Mouse (Mus musculus) mammary gland, adult 2 months (tissue): Measurements from ENCODE around the gene Unc80. TPM values are rescaled to one million over a fixed set of nuclear protein-coding genes. Genes with fewer than 3 reads are reported as not detected.

Experiments
- polyA plus RNA-seq: library from polyadenylated mRNA; depleted of rRNA; stranded (reverse); fragments of >200 nt; gene quantifications from 2 replicates; pipeline ENCODE4 v1.2.3, GENCODE M21; 2012; ENCODE audit warnings: low replicate concordance; rRNA removed

The Unc80 gene
- 0.03 and 0.05 TPM in 2 replicates for polyA plus RNA-seq

GRCm38 (mm10) chr1:66467821-66468703 is at the start of gene Unc80:
Unc80 (plus strand) TSS chr1:66468367.

GRCm38 (mm10) chr1:66700693-66701575 is 232.8 kb downstream of the Unc80 start, which contains the start of gene Rpe:
Rpe (plus strand) TSS chr1:66700831.

Other genes with a start within 250 kb of the Unc80 start
- gene Rpe, start 232.5 kb downstream of the Unc80 start, polyA plus RNA-seq, result 17.8 and 20.3 TPM in 2 replicates